Mouse (Mus musculus): Measurements from ENCODE around the gene Ifit3. TPM values are rescaled to one million over a fixed set of nuclear protein-coding genes. Genes with fewer than 3 reads are reported as not detected.
"Not testable (repeated sequence)": the region's sequence is repeated elsewhere in the genome, so short reads cannot be mapped to it uniquely, and the experiment has no call there.

Ifit3 gene
- polyA plus RNA-seq, 1 experiment from 2014 or later, result 0.46 TPM

- 87% methylated on average over 2 of the region's 2 CpGs for WGBS
Measured at GRCm38 (mm10) chr19:34598341-34598740, 15.0 kb downstream of the Ifit3 start.

GRCm38 (mm10) chr19:34599250-34599649, 15.9 kb downstream of the Ifit3 start:
- not testable (repeated sequence) for H3K4me3 ChIP-seq; H3K27me3 ChIP-seq (replicated peaks; ENCODE audit: low read depth, poor library complexity, severe bottlenecking); DNase-seq (ENCODE audit: low spot score); H3K4me1 ChIP-seq; H3K9me3 ChIP-seq; H3K27ac ChIP-seq (replicated peaks); H3K36me3 ChIP-seq (replicated peaks)

More at GRCm38 (mm10) chr19:34598341-34598740, 15.0 kb downstream of the Ifit3 start:
- Histone ChIP-seq H3K36me3 (replicated peaks) (no peaks in the 10 kb centered on the region), H3K9me3 (no peaks in the 10 kb centered on the region), H3K4me1 (no peaks in the 10 kb centered on the region), H3K27ac (replicated peaks) (no peak overlapping the region), H3K4me3 (no peak overlapping the region), H3K27me3 (replicated peaks; ENCODE audit: low read depth, poor library complexity, severe bottlenecking) (no peaks in the 10 kb centered on the region)
- no peak for DNase-seq (ENCODE audit: low spot score)

GRCm38 (mm10) chr19:34601888-34602287, 18.6 kb downstream of the Ifit3 start, which contains the start of gene Ifit1bl1:
Ifit1bl1 (minus strand) TSS chr19:34601956.
- H3K27me3 ChIP-seq (replicated peaks; ENCODE audit: low read depth, poor library complexity, severe bottlenecking); DNase-seq (ENCODE audit: low spot score); H3K36me3 ChIP-seq (replicated peaks); H3K4me3 ChIP-seq; H3K9me3 ChIP-seq; H3K27ac ChIP-seq (replicated peaks); H3K4me1 ChIP-seq: not testable (repeated sequence)
- WGBS, result 57% methylated on average over 1 of the region's 1 CpGs

GRCm38 (mm10) chr19:34605472-34605871, 22.1 kb downstream of the Ifit3 start:
- WGBS, result 82% methylated on average over 3 of the region's 3 CpGs

GRCm38 (mm10) chr19:34607237-34608051, 24.1 kb downstream of the Ifit3 start, which contains the start of gene Ifit3b:
Ifit3b (plus strand) TSS chr19:34607970.
- H3K36me3 ChIP-seq (replicated peaks); H3K9me3 ChIP-seq; H3K4me3 ChIP-seq; DNase-seq (ENCODE audit: low spot score); H3K27me3 ChIP-seq (replicated peaks; ENCODE audit: low read depth, poor library complexity, severe bottlenecking); H3K4me1 ChIP-seq; H3K27ac ChIP-seq (replicated peaks): not testable (repeated sequence)
- 53% methylated on average over 4 of the region's 4 CpGs for WGBS

More at GRCm38 (mm10) chr19:34605472-34605871, 22.1 kb downstream of the Ifit3 start:
- Histone ChIP-seq H3K36me3 (replicated peaks) (no peaks in the 10 kb centered on the region), H3K9me3 (no peaks in the 10 kb centered on the region), H3K4me1 (no peaks in the 10 kb centered on the region), H3K27me3 (replicated peaks; ENCODE audit: low read depth, poor library complexity, severe bottlenecking) (no peaks in the 10 kb centered on the region), H3K4me3 (no peak overlapping the region), H3K27ac (replicated peaks) (no peak overlapping the region)
- no peak for DNase-seq (ENCODE audit: low spot score)

GRCm38 (mm10) chr19:34610118-34610517, 26.8 kb downstream of the Ifit3 start:
- H3K27me3 ChIP-seq (replicated peaks; ENCODE audit: low read depth, poor library complexity, severe bottlenecking); H3K4me1 ChIP-seq; H3K9me3 ChIP-seq; DNase-seq (ENCODE audit: low spot score); H3K36me3 ChIP-seq (replicated peaks); H3K4me3 ChIP-seq; H3K27ac ChIP-seq (replicated peaks): not testable (repeated sequence)
- WGBS, result 69% methylated on average over 3 of the region's 3 CpGs

GRCm38 (mm10) chr19:34612243-34613001, 29.1 kb downstream of the Ifit3 start:
- 91% methylated on average over 6 of the region's 11 CpGs for WGBS
- not testable (repeated sequence) for H3K4me1 ChIP-seq; H3K27ac ChIP-seq (replicated peaks)

GRCm38 (mm10) chr19:34620871-34621270, 37.5 kb downstream of the Ifit3 start:
- Histone ChIP-seq H3K36me3 (replicated peaks) (no peaks in the 10 kb centered on the region), H3K27me3 (replicated peaks; ENCODE audit: low read depth, poor library complexity, severe bottlenecking) (no peaks in the 10 kb centered on the region), H3K9me3 (no peaks in the 10 kb centered on the region), H3K4me3 (no peak overlapping the region), H3K27ac (replicated peaks) (no peak overlapping the region), H3K4me1 (no peaks in the 10 kb centered on the region)
- WGBS, result 90% methylated on average over 5 of the region's 5 CpGs
- DNase-seq (ENCODE audit: low spot score), result no peak

More at GRCm38 (mm10) chr19:34612243-34613001, 29.1 kb downstream of the Ifit3 start:
- H3K9me3 ChIP-seq; DNase-seq (ENCODE audit: low spot score); H3K27me3 ChIP-seq (replicated peaks; ENCODE audit: low read depth, poor library complexity, severe bottlenecking); H3K36me3 ChIP-seq (replicated peaks); H3K4me3 ChIP-seq: not testable (repeated sequence)

- DNase-seq (ENCODE audit: low spot score), result no peak
- H3K27me3 ChIP-seq (replicated peaks; ENCODE audit: low read depth, poor library complexity, severe bottlenecking), result no peaks in the 10 kb centered on the region
- H3K36me3 ChIP-seq (replicated peaks), result no peaks in the 10 kb centered on the region
- WGBS, result 95% methylated on average over 6 of the region's 6 CpGs
- H3K4me3 ChIP-seq, result no peak overlapping the region
- no peaks in the 10 kb centered on the region for H3K9me3 ChIP-seq
- H3K27ac ChIP-seq (replicated peaks), result no peak overlapping the region
- H3K4me1 ChIP-seq, result no peaks in the 10 kb centered on the region
Measured at GRCm38 (mm10) chr19:34623781-34624180, 40.5 kb downstream of the Ifit3 start.

- no peaks in the 10 kb centered on the region for H3K36me3 ChIP-seq (replicated peaks)
- no peak overlapping the region for H3K27ac ChIP-seq (replicated peaks)
- WGBS, result 81% methylated on average over 4 of the region's 4 CpGs
- no peaks in the 10 kb centered on the region for H3K9me3 ChIP-seq
- H3K4me3 ChIP-seq, result no peak overlapping the region
- H3K4me1 ChIP-seq, result no peaks in the 10 kb centered on the region
- no peaks in the 10 kb centered on the region for H3K27me3 ChIP-seq (replicated peaks; ENCODE audit: low read depth, poor library complexity, severe bottlenecking)
- no peak for DNase-seq (ENCODE audit: low spot score)
Measured at GRCm38 (mm10) chr19:34624663-34625062, 41.3 kb downstream of the Ifit3 start.

- Histone ChIP-seq H3K27me3 (replicated peaks; ENCODE audit: low read depth, poor library complexity, severe bottlenecking) (no peaks in the 10 kb centered on the region), H3K9me3 (no peaks in the 10 kb centered on the region), H3K36me3 (replicated peaks) (no peaks in the 10 kb centered on the region), H3K4me1 (no peaks in the 10 kb centered on the region), H3K4me3 (no peak overlapping the region), H3K27ac (replicated peaks) (no peak overlapping the region)
- no peak for DNase-seq (ENCODE audit: low spot score)
- WGBS, result 78% methylated on average over 2 of the region's 2 CpGs
Measured at GRCm38 (mm10) chr19:34627496-34627895, 44.2 kb downstream of the Ifit3 start.

GRCm38 (mm10) chr19:34631487-34631886, 48.2 kb downstream of the Ifit3 start:
- no peaks in the 10 kb centered on the region for H3K9me3 ChIP-seq
- H3K4me3 ChIP-seq, result no peak overlapping the region
- no peaks in the 10 kb centered on the region for H3K27me3 ChIP-seq (replicated peaks; ENCODE audit: low read depth, poor library complexity, severe bottlenecking)
- H3K36me3 ChIP-seq (replicated peaks), result no peaks in the 10 kb centered on the region
- H3K27ac ChIP-seq (replicated peaks), result no peak overlapping the region
- DNase-seq (ENCODE audit: low spot score), result no peak
- no peaks in the 10 kb centered on the region for H3K4me1 ChIP-seq

GRCm38 (mm10) chr19:34633484-34633883, 50.2 kb downstream of the Ifit3 start:
- no peak overlapping the region for H3K4me3 ChIP-seq
- H3K4me1 ChIP-seq, result no peaks in the 10 kb centered on the region
- H3K9me3 ChIP-seq, result no peaks in the 10 kb centered on the region
- DNase-seq (ENCODE audit: low spot score), result no peak
- WGBS, result 84% methylated on average over 2 of the region's 2 CpGs
- H3K27ac ChIP-seq (replicated peaks), result no peak overlapping the region
- H3K36me3 ChIP-seq (replicated peaks), result no peaks in the 10 kb centered on the region
- H3K27me3 ChIP-seq (replicated peaks; ENCODE audit: low read depth, poor library complexity, severe bottlenecking), result no peaks in the 10 kb centered on the region
